Mouse (Mus musculus) hindbrain, embryonic 16.5 days (tissue): ENCODE results near the gene Rimkla. TPM values are rescaled to one million over a fixed set of nuclear protein-coding genes. Genes with fewer than 3 reads are reported as not detected.
"Not testable (repeated sequence)": the region's sequence is repeated elsewhere in the genome, so short reads cannot be mapped to it uniquely, and the experiment has no call there.

Experiments used
- ATAC-seq: fragments of 200-750 bp; cut with Nextera tagmentation; 2 replicates; pipeline ENCODE4 v1.8.0; 2017; ENCODE audit warnings: moderate TSS enrichment, moderate library complexity
- H3K27ac ChIP-seq: fragments of 300-500 bp; sonication (generic); 2 replicates; pipeline ENCODE4 v1.5.1; 2014; ENCODE audit warnings: low read depth, mild to moderate bottlenecking, control low read depth, low read length, moderate library complexity
- H3K27me3 ChIP-seq: fragments of 300-500 bp; sonication (generic); replicated peaks from 2 replicates; pipeline ENCODE4 v1.6.1; 2014; ENCODE audit warnings: low read length; ENCODE audit not compliant: control insufficient read depth, insufficient read depth
- H3K36me3 ChIP-seq: fragments of 300-500 bp; sonication (generic); 2 replicates; pipeline ENCODE4 v1.6.1; 2014; ENCODE audit warnings: mild to moderate bottlenecking, low read length, moderate library complexity, mixed read lengths; ENCODE audit not compliant: control insufficient read depth, insufficient read depth
- H3K4me1 ChIP-seq: fragments of 300-500 bp; sonication (generic); 2 replicates; pipeline ENCODE4 v1.6.1; 2014; ENCODE audit warnings: low read depth, low read length; ENCODE audit not compliant: control insufficient read depth, insufficient read depth
- H3K4me2 ChIP-seq: fragments of 300-500 bp; sonication (generic); 2 replicates; pipeline ENCODE4 v1.6.1; 2014; ENCODE audit warnings: mild to moderate bottlenecking, low read length, control low read depth, moderate library complexity
- H3K4me3 ChIP-seq: fragments of 300-500 bp; sonication (generic); 2 replicates; pipeline ENCODE4 v1.5.1; 2014; ENCODE audit warnings: mild to moderate bottlenecking, low read length, control low read depth, moderate library complexity
- H3K9ac ChIP-seq: fragments of 300-500 bp; sonication (generic); 2 replicates; pipeline ENCODE4 v1.6.1; 2014; ENCODE audit warnings: low read depth, mild to moderate bottlenecking, control low read depth, low read length, moderate library complexity
- H3K9me3 ChIP-seq: fragments of 300-500 bp; sonication (generic); 2 replicates; pipeline ENCODE4 v1.6.1; 2014; ENCODE audit warnings: mild to moderate bottlenecking, low read length, moderate library complexity; ENCODE audit not compliant: control insufficient read depth
- WGBS: fragments of 180-500 bp; shearing (Covaris S2); extraction: QIAGEN DNeasy Blood & Tissue Kit; methylation state at CpG from one replicate; pipeline ENCODE4 v1.1.7; 2014; 5-methylcytosine and 5-hydroxymethylcytosine counted together
- polyA plus RNA-seq: library from polyadenylated mRNA; unstranded; fragments of >200 nt; fragmentation: Nextera tagmentation; extraction: Ambion mirVana; gene quantifications from 2 replicates; pipeline ENCODE4 v1.2.1, GENCODE M21; 2015

Gene Rimkla
- polyA plus RNA-seq, result 28.2 and 30.3 TPM in 2 replicates

- peak within 1 kb of the TSS; percentile 60 for H3K27ac ChIP-seq
- peak within 1 kb of the TSS; percentile 75 for H3K9ac ChIP-seq
- peak; percentile 94 for ATAC-seq
- WGBS, result under 1% methylated on average over 54 of the region's 77 CpGs
- peaks cover 11% of the 10 kb centered on the region for H3K4me1 ChIP-seq
- peak within 1 kb of the TSS; percentile 52 for H3K4me3 ChIP-seq
- no peaks in the 10 kb centered on the region for H3K36me3 ChIP-seq
- H3K4me2 ChIP-seq, result peak within 1 kb of the TSS; percentile 82
- H3K9me3 ChIP-seq, result no peaks in the 10 kb centered on the region
- H3K27me3 ChIP-seq, result no peaks in the 10 kb centered on the region
Measured at GRCm38 (mm10) chr4:119492291-119492932, at the start of gene Rimkla. Gene Rimkla (minus strand): TSS chr4:119492628.

- Histone ChIP-seq H3K27ac (peak overlapping the region; percentile 95; the same call in 1 of the 2 replicates), H3K27me3 (no peaks in the 10 kb centered on the region), H3K9ac (peak overlapping the region; percentile 86), H3K36me3 (no peaks in the 10 kb centered on the region), H3K9me3 (no peaks in the 10 kb centered on the region), H3K4me2 (peak overlapping the region; percentile 85), H3K4me3 (peak overlapping the region; percentile 73), H3K4me1 (peaks cover 16% of the 10 kb centered on the region)
- no peak for ATAC-seq
- WGBS, result 5% methylated on average over 10 of the region's 10 CpGs
Measured at GRCm38 (mm10) chr4:119540533-119540890, 48.1 kb upstream of the Rimkla start.

GRCm38 (mm10) chr4:119539836-119540532, 47.6 kb upstream of the Rimkla start:
- Histone ChIP-seq H3K27ac (peak overlapping the region; percentile 95), H3K4me1 (peaks cover 16% of the 10 kb centered on the region), H3K4me3 (peak overlapping the region; percentile 73), H3K27me3 (no peaks in the 10 kb centered on the region), H3K9ac (peak overlapping the region; percentile 86), H3K9me3 (no peaks in the 10 kb centered on the region), H3K36me3 (no peaks in the 10 kb centered on the region), H3K4me2 (peak overlapping the region; percentile 85)
- ATAC-seq, result peak; percentile 80
- under 1% methylated on average over 41 of the region's 76 CpGs for WGBS

GRCm38 (mm10) chr4:119539031-119539824, 46.8 kb upstream of the Rimkla start, which contains the start of gene Frg2f1:
Gene Frg2f1 (minus strand): TSS chr4:119539529.
- 1% methylated on average over 62 of the region's 85 CpGs for WGBS

GRCm38 (mm10) chr4:119537436-119537835, 45.0 kb upstream of the Rimkla start:
- no peak overlapping the region for H3K27ac ChIP-seq
- no peaks in the 10 kb centered on the region for H3K27me3 ChIP-seq
- H3K4me1 ChIP-seq, result peaks cover 16% of the 10 kb centered on the region
- no peak overlapping the region for H3K9ac ChIP-seq
- no peak for ATAC-seq
- no peak overlapping the region for H3K4me3 ChIP-seq
- no peak overlapping the region for H3K4me2 ChIP-seq
- no peaks in the 10 kb centered on the region for H3K36me3 ChIP-seq
- no peaks in the 10 kb centered on the region for H3K9me3 ChIP-seq
- WGBS, result 87% methylated on average over 4 of the region's 4 CpGs

More at GRCm38 (mm10) chr4:119539031-119539824, 46.8 kb upstream of the Rimkla start, which contains the start of gene Frg2f1:
- ATAC-seq, result peak; percentile 94
- H3K4me2 ChIP-seq, result peak within 1 kb of the TSS; percentile 85
- H3K9me3 ChIP-seq, result no peaks in the 10 kb centered on the region
- H3K27ac ChIP-seq, result peak within 1 kb of the TSS; percentile 95
- H3K9ac ChIP-seq, result peak within 1 kb of the TSS; percentile 86
- no peaks in the 10 kb centered on the region for H3K27me3 ChIP-seq
- H3K36me3 ChIP-seq, result no peaks in the 10 kb centered on the region
- peak within 1 kb of the TSS; percentile 73 for H3K4me3 ChIP-seq
- peaks cover 16% of the 10 kb centered on the region for H3K4me1 ChIP-seq

GRCm38 (mm10) chr4:119536615-119537014, 44.2 kb upstream of the Rimkla start, which contains the start of gene Foxj3:
Gene Foxj3 (plus strand): TSS chr4:119537004.
- H3K36me3 ChIP-seq, H3K4me3 ChIP-seq, H3K9ac ChIP-seq, ATAC-seq, H3K9me3 ChIP-seq, H3K27ac ChIP-seq, H3K4me2 ChIP-seq, H3K27me3 ChIP-seq: not testable (repeated sequence)
- 92% methylated on average over 4 of the region's 4 CpGs for WGBS
- peaks cover 16% of the 10 kb centered on the region for H3K4me1 ChIP-seq

- H3K9me3 ChIP-seq, result no peaks in the 10 kb centered on the region
- no peak overlapping the region for H3K9ac ChIP-seq
- 56% methylated on average over 4 of the region's 4 CpGs for WGBS
- peaks cover 8% of the 10 kb centered on the region for H3K4me1 ChIP-seq
- no peak overlapping the region for H3K4me2 ChIP-seq
- no peak overlapping the region for H3K4me3 ChIP-seq
- no peak for ATAC-seq
- no peak overlapping the region for H3K27ac ChIP-seq
- no peaks in the 10 kb centered on the region for H3K27me3 ChIP-seq
- H3K36me3 ChIP-seq, result no peaks in the 10 kb centered on the region
Measured at GRCm38 (mm10) chr4:119535103-119535502, 42.7 kb upstream of the Rimkla start.

- no peak overlapping the region for H3K4me3 ChIP-seq
- H3K36me3 ChIP-seq, result no peaks in the 10 kb centered on the region
- no peak for ATAC-seq
- no peak overlapping the region for H3K4me2 ChIP-seq
- no peaks in the 10 kb centered on the region for H3K4me1 ChIP-seq
- no peaks in the 10 kb centered on the region for H3K27me3 ChIP-seq
- WGBS, result 63% methylated on average over 2 of the region's 2 CpGs
- no peak overlapping the region for H3K9ac ChIP-seq
- no peaks in the 10 kb centered on the region for H3K9me3 ChIP-seq
- H3K27ac ChIP-seq, result no peak overlapping the region
Measured at GRCm38 (mm10) chr4:119531813-119532212, 39.4 kb upstream of the Rimkla start.
